Mouse (Mus musculus) common myeloid progenitor, adult 5-6 weeks (primary cell): ENCODE measurements around the gene Tlx3. TPM values are rescaled to one million over a fixed set of nuclear protein-coding genes. Genes with fewer than 3 reads are reported as not detected.

Source experiments
- ATAC-seq: replicated peaks from 2 replicates; pipeline ENCODE4 v1.8.0; 2016; ENCODE audit warnings: low read depth, mild to moderate bottlenecking, moderate TSS enrichment, inconsistent platforms; ENCODE audit not compliant: poor library complexity, severe bottlenecking
- total RNA-seq: library from RNA; stranded (forward); fragments of 200-1000, 187-1606 nt; gene quantifications from 2 replicates; pipeline ENCODE4 v1.2.3, GENCODE M21; 2017

The Tlx3 gene
- not detected in 2 replicates for total RNA-seq

DNA sequence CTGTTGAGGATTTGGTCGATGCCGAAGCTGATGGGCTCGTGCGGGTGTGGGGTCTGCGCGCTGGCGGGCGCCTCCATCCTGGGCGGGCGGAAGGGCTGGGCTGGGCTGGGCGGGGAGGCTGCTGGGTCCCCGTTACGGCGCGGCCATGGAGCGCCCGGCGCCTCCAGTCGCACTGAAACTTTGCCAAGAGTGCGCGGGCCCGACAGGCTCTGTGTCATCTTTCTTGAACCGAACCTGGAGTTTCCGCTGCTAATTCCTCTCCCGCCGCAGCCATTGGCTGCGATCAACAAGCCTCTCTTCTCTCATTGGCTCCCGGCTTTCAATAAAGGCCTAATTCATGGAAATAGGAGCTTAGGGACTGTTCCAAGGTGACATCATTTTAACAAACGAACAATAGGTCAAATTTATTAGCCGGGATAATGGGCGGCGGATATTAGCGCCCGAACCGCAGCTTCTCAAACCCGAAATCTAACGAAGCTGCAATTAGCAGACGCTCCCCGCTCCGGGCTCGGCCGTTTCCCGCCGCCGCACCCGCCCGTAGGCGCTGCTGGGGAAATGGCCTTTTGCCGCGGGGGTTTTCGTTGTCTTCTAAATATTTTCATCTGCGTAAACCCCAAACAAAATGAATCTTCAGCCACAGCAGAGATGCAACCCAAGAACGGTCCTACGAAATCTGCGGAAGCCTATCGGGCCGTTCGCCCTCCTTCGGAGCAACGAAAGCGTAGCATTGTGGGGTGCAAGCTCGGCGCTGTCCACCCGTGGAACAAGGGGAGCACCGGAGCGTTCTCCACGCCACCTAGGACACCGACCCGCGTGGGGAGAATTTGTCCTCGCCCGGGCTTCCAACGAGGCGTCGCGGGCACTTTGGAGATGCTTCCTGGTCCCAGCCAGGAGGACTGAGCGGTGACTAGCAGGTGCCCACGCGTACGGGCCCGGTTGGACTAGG, at the start of gene Tlx3:
Gene Tlx3, minus strand, starts transcription at position 207 of the 946 bp plus-strand sequence.
- no peak for ATAC-seq

DNA sequence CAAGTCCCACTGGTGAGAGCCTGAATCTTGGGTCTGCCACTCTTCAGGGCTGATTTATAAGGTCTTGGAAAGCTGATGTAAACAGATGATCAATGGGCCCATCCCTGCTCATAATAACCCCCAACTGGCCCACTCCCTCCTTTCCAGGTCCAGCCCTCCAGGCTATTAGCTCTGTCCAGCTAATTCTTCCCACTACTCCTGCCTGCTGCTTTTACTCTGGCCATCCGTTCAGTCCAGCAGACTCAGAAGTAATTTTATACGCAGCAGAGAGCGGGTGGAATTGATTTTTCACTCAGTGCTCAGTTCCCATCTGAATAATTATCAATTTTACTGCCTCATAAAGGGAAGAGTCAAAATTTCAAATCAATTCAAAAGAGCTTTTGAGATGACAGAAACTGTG, 36.9 kb upstream of the Tlx3 start:
- no peak for ATAC-seq

DNA sequence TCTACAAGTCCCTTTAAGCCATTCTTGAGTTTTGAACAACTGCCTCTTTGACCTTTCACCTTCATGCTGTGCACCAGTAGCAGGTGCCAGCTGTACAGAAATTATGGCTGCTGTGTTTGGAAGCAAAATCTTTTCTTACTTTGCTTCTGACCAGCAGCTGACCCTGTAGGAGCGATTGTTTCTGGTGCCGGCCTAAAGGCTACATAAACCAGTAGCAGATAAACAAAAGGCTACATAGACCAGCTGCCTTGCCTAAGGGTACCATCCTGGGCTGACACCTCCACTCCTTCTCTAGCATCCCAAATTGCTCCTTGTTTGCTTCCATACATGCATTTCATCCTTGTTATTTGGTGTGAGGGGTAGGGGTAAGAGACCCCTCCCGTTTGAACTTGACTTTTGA, 30.7 kb upstream of the Tlx3 start:
- no peak for ATAC-seq

DNA sequence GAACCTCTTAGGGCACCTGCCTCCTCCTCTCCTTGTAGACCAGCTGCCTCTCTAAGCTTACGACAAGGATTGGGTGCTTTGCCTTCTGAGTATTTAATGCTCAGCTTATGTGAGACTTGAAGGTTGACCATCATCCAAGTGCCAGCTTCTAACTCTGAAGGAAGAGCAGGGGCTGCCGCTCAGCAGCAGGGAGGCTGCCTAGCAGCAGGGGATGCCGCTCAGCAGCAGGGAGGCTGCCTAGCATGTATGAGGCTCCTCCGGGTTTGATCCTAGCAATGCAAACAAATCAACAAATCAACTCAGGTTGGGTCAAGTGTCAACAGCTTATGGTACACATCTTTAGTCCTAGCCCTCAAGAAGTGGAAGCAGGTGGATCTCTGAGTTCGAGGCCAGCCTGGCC, 28.7 kb upstream of the Tlx3 start:
- ATAC-seq = no peak

DNA sequence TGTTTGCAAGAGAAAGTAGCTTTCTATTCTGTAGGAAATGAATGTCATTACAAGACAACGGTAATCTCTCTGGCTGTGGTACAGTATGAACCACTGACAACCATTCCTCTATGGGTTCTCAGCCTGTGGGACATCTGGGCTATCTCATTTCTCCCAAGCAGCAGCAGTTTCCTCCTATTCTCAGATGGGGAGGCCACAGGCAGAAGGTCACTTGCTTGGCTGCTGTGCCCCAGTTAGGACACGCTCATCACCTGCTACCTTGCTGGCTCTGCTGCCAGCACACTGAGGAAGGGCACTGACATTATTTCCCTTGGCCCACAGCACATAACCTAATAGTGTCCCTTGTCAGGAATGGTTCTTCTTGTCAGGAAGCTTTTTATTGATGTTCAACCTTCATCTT, 24.8 kb upstream of the Tlx3 start:
- no peak for ATAC-seq

DNA sequence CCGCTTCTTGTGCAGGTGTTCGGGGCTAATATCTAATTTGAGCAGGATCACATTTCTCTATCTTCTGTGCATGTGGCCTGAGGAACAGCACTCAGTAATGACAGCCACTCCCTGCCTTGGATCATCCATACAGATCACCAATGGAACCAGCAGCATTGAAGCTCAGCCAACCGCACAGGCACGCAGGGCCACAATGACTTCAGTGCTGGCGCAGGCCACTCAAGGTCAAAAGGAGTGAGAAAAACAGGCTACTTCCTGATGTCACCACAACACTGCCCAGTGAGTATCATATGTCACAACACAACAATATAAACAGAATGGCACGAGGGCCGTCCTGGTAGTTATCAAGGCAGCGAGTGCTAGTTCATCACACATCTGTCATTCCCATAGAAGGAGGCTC, 23.1 kb upstream of the Tlx3 start:
- no peak for ATAC-seq

DNA sequence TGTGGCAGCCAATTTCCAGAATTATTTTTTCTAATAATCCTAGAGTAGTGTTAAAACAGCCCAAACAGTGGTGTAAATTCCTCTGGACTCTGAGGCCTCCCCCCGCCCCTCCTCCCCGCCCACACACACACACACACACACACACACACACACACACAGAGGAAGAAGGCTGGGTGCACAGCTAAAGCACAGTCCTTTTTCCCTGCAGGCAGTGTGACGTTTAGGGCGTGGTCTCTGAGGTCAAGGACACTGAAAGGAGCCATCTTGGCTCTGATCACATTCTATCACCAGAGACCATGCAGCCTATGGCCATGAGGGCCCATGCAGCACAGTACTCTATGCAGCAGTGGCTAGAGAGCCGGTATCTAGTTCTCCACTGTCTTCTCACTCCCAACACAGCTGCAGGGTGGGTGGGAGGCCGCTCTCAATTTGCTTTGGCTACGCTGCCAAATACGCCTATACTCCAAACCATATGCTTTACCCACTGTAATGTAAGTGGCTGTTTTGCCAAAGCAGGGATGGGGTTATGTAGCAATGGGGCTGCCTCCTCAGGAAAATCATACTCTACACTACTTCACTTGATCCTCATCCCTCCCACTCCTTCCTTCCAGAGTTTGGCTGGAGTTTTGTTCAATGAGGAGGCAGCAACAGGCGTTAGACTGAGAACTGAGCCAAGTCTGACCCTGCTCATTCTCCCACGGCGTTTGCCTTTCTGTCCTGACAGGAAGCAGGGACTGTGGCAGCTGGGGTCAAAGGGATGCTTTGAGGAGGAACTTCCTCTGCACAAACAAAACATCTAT, 18.4 kb upstream of the Tlx3 start:
- ATAC-seq = no peak

DNA sequence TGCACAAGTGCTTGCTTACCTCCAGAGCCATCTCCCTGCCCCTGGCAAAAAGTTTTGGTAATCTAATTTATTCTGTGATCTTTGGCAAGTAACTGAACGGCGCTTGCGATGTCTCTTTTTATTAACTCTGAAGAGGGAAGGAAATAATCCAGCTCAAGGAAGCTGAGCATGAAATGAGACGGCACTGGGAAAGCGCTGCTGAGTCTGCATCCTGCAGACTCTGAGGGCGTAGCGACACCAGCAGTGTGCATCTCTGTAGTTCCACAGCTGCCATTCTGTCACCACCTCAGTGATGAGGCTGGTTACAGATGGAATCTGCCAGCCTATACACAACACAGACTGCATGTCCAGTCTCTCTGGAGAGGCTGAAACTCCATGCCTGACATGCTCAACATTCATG, 17.4 kb upstream of the Tlx3 start:
- no peak for ATAC-seq

DNA sequence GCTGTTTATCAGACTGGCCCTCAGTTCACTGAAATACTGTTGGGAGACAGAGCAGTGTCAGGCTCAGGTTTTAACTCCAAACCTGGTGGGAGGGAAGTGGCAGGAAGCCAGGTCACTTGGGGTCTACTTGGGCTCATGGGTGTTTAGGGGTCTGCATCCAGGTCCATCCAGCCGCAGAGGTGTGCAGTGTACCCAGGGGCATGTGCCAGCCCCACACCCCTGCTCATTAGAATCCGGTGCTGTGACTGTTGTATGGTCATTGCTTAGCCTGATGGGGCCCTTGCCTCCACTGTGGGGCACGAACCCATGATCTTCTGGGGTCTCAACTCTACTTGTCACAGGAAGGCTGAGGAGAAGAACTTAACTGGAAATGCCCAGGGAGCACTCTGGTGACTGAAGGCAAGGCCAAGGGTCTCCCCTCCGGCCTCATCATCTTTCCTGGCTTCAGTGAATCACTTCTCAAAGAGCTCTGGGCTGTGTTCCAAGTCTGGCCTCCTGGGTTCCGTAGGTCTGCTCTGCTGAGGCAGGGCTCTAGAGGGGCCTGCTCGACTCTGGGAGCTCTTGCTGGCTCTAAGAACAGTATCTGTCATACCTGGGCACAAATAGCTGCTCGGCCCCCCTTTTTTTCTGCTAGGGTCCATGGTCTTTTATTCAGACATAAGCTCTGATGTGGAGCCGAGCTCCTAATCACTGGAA, 14.1 kb upstream of the Tlx3 start:
- no peak for ATAC-seq

DNA sequence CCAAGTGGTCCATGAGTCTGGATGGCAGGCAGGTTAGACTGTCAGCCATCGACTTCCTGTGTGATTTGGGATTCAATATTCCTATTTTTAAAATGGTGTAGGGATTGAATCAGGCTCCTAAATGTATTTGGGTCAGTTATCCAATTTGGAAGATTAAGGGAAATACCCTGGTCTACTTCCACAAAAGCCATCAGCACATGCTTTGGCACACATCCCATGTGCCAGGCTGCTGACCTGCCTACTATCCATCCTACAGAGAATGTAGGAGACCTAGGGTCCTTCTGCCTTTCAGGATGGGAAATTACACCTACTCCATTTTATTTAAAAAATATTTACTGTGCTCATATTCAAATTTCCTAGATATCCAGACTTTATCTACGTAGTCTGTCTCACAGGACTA, 4.0 kb upstream of the Tlx3 start:
- ATAC-seq = no peak

DNA sequence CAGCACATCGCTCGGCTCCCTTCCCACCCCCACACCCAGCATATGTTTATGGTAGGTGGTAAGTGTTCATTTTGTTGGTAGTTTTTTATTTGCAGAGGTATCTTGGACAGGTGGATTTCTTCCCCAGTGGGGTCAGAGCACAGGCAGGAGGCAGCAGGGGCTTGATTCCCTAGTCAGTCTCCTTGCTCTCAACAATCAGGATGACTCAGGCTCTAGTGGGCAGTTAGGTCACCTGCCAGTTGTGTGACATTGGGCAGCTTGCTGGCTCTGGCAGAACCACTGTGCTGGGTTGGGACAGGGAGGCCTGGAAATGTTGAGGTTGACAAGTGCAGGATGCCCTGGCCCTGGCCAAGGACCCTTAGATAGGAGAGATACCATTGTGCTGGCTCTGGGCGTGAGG, 1.6 kb upstream of the Tlx3 start:
- ATAC-seq = no peak

DNA sequence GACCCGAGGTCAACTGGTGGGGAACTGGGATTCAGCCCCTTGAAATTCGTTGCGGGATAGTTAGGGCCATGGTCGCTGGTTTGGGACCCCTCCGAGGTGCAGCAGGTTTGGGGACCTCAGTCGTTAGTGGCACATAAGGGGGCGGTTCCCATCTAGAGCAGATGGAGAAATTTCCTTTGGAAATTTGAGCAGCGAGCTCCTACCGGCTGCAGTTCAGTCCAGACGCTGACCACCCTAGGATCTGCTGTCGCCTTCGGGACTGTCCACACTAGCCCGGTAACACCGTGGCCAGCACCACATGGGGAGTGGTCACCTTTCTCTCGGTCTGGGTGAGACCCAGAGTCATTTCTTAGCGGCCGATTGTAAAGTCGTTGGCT, 928 bp upstream of the Tlx3 start:
- ATAC-seq = no peak

DNA sequence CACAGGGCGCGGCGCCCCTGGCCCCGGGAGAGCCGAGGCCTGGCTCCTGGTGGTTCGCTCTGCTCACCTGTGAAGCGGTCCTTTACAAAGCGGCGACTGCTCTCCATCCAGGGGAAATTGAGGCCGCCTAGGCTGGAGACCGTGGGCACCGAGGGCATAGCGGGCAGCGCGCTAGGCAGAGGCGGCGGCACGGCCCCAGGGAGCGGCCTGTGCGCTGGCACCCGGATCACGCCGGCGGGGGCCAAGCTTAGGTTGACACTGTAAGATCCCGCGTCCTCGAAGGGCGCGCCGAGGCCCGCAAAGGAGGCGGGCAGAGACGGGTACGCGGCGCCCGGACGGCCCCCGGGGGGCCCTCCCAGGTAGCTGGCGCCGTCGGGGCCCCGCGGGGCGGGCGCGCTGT, 417 bp downstream of the Tlx3 start:
- no peak for ATAC-seq

DNA sequence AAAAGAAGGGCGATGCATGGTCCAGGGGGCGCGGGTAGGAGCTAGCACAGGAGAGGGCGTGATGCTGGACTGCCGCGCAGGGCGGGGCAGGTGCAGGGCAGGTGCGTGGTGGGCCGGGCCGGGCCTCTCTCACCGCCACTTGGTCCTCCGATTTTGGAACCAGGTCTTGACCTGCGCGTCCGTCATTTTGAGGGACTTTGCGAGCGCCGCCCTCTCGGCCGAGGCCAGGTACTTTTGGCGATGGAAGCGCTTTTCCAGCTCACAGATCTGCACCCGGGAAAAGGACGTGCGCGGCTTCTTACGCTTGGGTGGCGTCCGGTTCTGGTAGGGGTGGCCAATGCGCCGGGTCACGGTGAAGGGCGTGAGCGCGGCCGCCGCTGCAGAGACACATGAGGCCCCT, 1.1 kb downstream of the Tlx3 start:
- no peak for ATAC-seq

DNA sequence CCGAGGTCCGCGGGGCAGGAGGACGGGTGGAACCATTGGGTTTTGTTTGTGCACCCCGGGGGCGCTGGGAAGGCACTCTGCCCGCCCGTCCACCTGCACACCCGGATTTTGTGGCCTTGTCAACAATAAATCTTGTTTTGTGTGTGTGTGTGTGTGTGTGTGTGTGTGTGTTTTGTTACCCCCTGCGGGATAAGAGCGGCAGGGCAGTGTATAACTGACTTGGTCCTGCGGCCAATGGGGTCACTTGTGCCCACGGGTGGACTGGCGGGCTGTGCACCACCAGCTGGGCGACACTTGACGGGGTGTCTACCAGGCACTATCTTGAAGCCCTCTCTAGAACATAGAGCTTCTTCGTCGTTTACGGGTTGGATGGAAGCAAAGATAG, 1.8 kb downstream of the Tlx3 start:
- ATAC-seq = no peak

DNA sequence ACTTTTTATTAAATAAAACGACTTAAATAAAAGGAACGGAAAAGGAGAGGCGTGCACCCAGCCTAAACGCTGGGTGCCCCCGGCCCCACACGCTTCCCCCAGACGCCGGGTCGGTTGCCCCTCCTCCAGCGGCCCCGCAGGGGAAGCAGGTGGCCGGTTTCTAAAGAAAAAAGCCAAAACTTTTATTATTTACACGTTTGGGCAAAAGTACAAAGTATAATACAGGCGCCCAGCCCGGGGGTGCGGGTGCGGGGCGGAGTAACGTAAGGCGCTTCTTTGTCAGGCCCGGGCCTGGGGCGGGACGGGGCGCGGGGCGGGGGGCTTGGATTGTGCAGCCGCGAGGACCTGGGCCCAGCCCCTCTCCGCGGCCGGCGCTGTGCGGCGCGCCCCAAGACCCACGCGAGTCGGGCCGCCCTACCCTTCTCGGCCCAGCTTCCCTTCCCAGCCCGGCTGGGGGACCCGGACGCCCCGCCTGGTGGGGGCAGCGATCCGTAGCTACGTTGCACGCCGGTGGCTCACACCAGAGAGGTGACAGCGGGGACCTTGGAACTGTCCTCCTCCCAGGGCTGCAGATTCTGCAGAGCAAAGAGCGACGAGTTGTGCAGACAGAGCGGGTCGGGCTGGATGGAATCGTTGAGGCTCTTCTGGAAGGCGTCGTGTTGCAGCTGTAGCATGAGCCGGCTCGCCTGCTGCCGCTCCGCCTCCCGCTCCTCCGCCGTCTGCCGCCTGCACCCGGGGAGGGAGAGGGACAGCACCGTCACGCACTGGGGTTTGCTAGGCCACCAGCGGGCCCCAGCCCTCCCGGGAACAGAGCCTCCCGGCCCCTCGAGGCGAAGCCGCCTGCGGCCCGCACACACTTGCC, 2.4 kb downstream of the Tlx3 start:
- ATAC-seq = peak; percentile 41

DNA sequence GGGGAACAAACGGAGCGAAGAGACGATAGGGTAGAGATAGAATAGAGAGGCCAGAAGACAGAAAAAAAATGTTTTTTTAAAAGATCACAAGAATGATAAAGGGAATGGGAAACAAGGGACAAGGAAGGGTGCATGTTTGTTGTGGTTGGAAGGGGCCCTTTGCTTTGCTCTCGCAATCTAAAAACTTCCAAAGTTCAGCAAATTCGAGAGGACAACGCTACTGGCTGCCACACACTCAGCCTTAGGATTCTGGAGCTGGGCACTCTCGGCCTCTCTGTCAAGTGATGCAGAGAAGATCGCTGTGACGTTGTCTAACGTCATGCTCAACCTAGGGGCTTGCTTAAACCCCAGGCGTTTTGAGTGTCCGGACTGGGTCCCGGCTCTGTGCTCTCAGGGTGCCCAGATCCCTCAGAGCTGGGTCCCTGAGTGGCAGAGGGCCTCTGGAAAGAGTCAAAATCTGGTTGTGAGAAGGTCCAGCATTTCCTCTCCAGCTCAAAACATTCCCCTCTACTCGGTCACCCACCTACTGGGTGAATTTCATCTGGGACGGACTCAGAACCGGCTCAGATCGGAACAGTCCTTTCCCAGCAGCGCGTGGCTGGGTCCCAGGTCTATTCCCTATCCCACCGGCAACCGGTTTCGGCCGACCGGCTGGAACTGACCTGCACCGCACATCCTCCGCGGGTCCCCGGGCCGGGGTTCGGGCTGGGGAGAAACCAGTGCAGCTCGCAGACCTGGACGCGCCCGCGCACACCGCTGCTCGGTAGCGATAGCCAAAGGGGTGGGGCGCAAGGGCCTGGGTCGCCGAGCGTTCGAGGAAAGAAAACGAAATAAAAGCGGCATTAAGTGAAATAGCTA, 3.3 kb downstream of the Tlx3 start:
- no peak for ATAC-seq

DNA sequence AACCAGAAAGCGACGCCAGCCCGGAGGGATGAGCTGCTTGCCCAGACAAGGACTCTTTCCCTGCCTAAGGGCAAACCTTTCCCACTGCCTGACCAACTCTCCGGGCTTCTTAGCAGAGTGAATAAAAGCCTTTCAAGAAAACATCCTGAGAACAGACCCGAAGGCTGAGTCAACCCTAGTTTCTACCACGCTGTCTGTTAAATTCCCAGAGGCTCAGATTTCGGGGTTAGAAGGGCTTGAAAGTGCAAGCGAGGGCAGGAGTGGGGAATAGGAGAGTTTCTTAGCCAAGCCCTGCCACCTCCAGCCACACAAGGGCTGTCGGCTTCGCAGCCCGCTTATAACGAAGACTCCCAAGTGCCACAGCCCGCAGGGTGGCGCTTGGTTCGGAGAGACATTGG, 4.3 kb downstream of the Tlx3 start:
- ATAC-seq = no peak
